Mouse (Mus musculus) olfactory bulb, adult 2 months (tissue): ENCODE measurements around the gene Zfp78. TPM values are rescaled to one million over a fixed set of nuclear protein-coding genes. Genes with fewer than 3 reads are reported as not detected.

Experiments used
- H3K27ac ChIP-seq: fragments of 200-500 bp; 2 replicates; pipeline ENCODE4 v1.5.1; 2012; ENCODE audit warnings: low read depth, low read length; ENCODE audit not compliant: insufficient read depth
- H3K4me1 ChIP-seq: fragments of 200-500 bp; 2 replicates; pipeline ENCODE4 v1.6.1; 2012; ENCODE audit warnings: low read length; ENCODE audit not compliant: control insufficient read depth, insufficient read depth
- H3K4me3 ChIP-seq: fragments of 200-500 bp; 2 replicates; pipeline ENCODE4 v1.5.1; 2012; ENCODE audit warnings: mild to moderate bottlenecking, low read depth, low read length, moderate library complexity; ENCODE audit not compliant: insufficient read depth
- CTCF ChIP-seq: fragments of 200-500 bp; IDR thresholded peaks from 2 replicates; pipeline ENCODE4 v1.5.1; 2012; ENCODE audit warnings: low read depth, mild to moderate bottlenecking, low read length, moderate library complexity; ENCODE audit not compliant: insufficient read depth
- POLR2A ChIP-seq: fragments of 200-500 bp; IDR thresholded peaks from 2 replicates; pipeline ENCODE4 v1.6.1; 2012; ENCODE audit warnings: mild to moderate bottlenecking, low read depth, low read length, moderate library complexity; ENCODE audit not compliant: insufficient read depth
- WGBS: fragments of 180-500 bp; shearing (Covaris S2); methylation state at CpG from one replicate; pipeline ENCODE4 v1.1.7; 2018; 5-methylcytosine and 5-hydroxymethylcytosine counted together
- polyA plus RNA-seq: library from polyadenylated mRNA; stranded (reverse); fragments of >200 nt; gene quantifications from 2 replicates; pipeline ENCODE4 v1.2.4, GENCODE M21; 2012; ENCODE audit warnings: low replicate concordance; ENCODE audit not compliant: missing spikeins, insufficient read depth, insufficient read length

The Zfp78 gene
- polyA plus RNA-seq, 1 experiment: not detected

GRCm38 (mm10) chr7:6419894-6420293 lies 56.8 kb downstream of the Zfp78 start:
- Histone ChIP-seq H3K4me1 (peaks cover 4% of the 10 kb centered on the region), H3K27ac (no peak overlapping the region), H3K4me3 (no peak overlapping the region)
- WGBS: 44% methylated on average over 6 of the region's 6 CpGs
- TF ChIP-seq POLR2A: no peak
- no peak for TF ChIP-seq CTCF

GRCm38 (mm10) chr7:6429381-6429780 lies 66.3 kb downstream of the Zfp78 start:
- no peak for TF ChIP-seq CTCF
- no peak for TF ChIP-seq POLR2A
- WGBS: 83% methylated on average over 3 of the region's 3 CpGs

GRCm38 (mm10) chr7:6430342-6430741 lies 67.3 kb downstream of the Zfp78 start:
- Histone ChIP-seq H3K4me1 (peaks cover under 1% of the 10 kb centered on the region; the same call in 1 of the 2 replicates), H3K27ac (no peak overlapping the region), H3K4me3 (no peak overlapping the region)
- WGBS: 34% methylated on average over 2 of the region's 2 CpGs
- peak; percentile 30; the same call in 1 of the 2 replicates for TF ChIP-seq CTCF
- TF ChIP-seq POLR2A: no peak

More at GRCm38 (mm10) chr7:6429381-6429780, 66.3 kb downstream of the Zfp78 start:
- Histone ChIP-seq H3K4me1 (no peaks in the 10 kb centered on the region), H3K4me3 (no peak overlapping the region), H3K27ac (no peak overlapping the region)

Other genes starting within 250 kb of the Zfp78 start
- not detected in 2 replicates for gene Zfp787, start 207.3 kb upstream of the Zfp78 start, polyA plus RNA-seq
- gene Zfp444, start 191.1 kb upstream of the Zfp78 start, polyA plus RNA-seq: not detected in 2 replicates
- gene Galp, start 166.2 kb upstream of the Zfp78 start, polyA plus RNA-seq: not detected in 2 replicates
- not detected in 2 replicates for gene Zscan5b, start 141.0 kb upstream of the Zfp78 start, polyA plus RNA-seq
- gene Epp13, start 110.6 kb upstream of the Zfp78 start, polyA plus RNA-seq: not detected in 2 replicates
- gene Zfp667, start 76.7 kb upstream of the Zfp78 start, polyA plus RNA-seq: not detected in 2 replicates
- not detected in 2 replicates for gene Zfp583, start 32.0 kb upstream of the Zfp78 start, polyA plus RNA-seq
- gene Gm3854, start 19.5 kb upstream of the Zfp78 start, polyA plus RNA-seq: not detected in 2 replicates
- not detected in 2 replicates for gene Zfp28, start 20.0 kb downstream of the Zfp78 start, polyA plus RNA-seq
- not detected in 2 replicates for gene Smim17, start 35.4 kb downstream of the Zfp78 start, polyA plus RNA-seq
- gene Gm20715, start 47.0 kb downstream of the Zfp78 start, polyA plus RNA-seq: not detected in 2 replicates
- not detected in 2 replicates for gene Olfr1344, start 75.4 kb downstream of the Zfp78 start, polyA plus RNA-seq
- not detected in 2 replicates for gene Olfr1336, start 92.9 kb downstream of the Zfp78 start, polyA plus RNA-seq
- not detected in 2 replicates for gene Olfr1346, start 103.8 kb downstream of the Zfp78 start, polyA plus RNA-seq
- gene Olfr5, start 123.7 kb downstream of the Zfp78 start, polyA plus RNA-seq: not detected in 2 replicates
- not detected in 2 replicates for gene Olfr1347, start 136.5 kb downstream of the Zfp78 start, polyA plus RNA-seq
- gene Olfr1348, start 145.5 kb downstream of the Zfp78 start, polyA plus RNA-seq: not detected in 2 replicates
- gene Olfr1349, start 159.7 kb downstream of the Zfp78 start, polyA plus RNA-seq: not detected in 2 replicates
- gene Olfr1350, start 201.6 kb downstream of the Zfp78 start, polyA plus RNA-seq: not detected in 2 replicates